Comparison of ENCODE assay signal across 8 mouse cellular contexts in genomic region chr11:3648964-3649841, GRCm38 (mm10). TPM values are rescaled to one million over a fixed set of nuclear protein-coding genes. Genes with fewer than 3 reads are reported as not detected.
DNase-seq lines count a peak whose midpoint lies in the region; ATAC-seq and TF ChIP-seq lines count a peak whose summit lies in the region.

Gene Morc2a (plus strand): TSS chr11:3649191.

- no peak for TF ChIP-seq EP300 in lung, postnatal 0 days (IDR thresholded peaks at IDR 0.05)

- peak; percentile 96 for DNase-seq in MN1 (ENCODE audit: low spot score)
- peak; percentile 96 for DNase-seq in cerebellum, adult 9-10 months
- DNase-seq in hindbrain, embryonic 10.5 days (ENCODE audit: low spot score): peak; percentile 98
- DNase-seq in layer of hippocampus, adult 9-11 months: peak; percentile 99
- peak; percentile 99 for DNase-seq in lung, postnatal 0 days (ENCODE audit: low spot score)
- DNase-seq in ovary, postnatal 14 days (ENCODE audit: low spot score): peak; percentile 88
- DNase-seq in thymus, postnatal 14 days: peak; percentile 97

- H3K27me3 ChIP-seq in hindbrain, embryonic 10.5 days (ENCODE audit: insufficient read depth, poor library complexity, severe bottlenecking): no peaks in the 10 kb centered on the region
- H3K27me3 ChIP-seq in lung, postnatal 0 days (replicated peaks; ENCODE audit: insufficient read depth, low read length): no peaks in the 10 kb centered on the region

- WGBS in hindbrain, embryonic 10.5 days: 2% methylated on average over 81 of the region's 81 CpGs
- WGBS in lung, postnatal 0 days: 2% methylated on average over 71 of the region's 81 CpGs

- peaks cover 27% of the 10 kb centered on the region for H3K4me1 ChIP-seq in hindbrain, embryonic 10.5 days (replicated peaks)
- H3K4me1 ChIP-seq in lung, postnatal 0 days (ENCODE audit: insufficient read depth, low read depth, low read length): peaks cover 8% of the 10 kb centered on the region; the same call in 1 of the 2 replicates

- peak within 1 kb of the TSS; percentile 77 for H3K4me2 ChIP-seq in lung, postnatal 0 days (replicated peaks; ENCODE audit: low read depth, low read length)

- ATAC-seq in frontal cortex, adult (ENCODE audit: low TSS enrichment): peak; percentile 96
- peak; percentile 98 for ATAC-seq in lung, postnatal 0 days

- H3K27ac ChIP-seq in hindbrain, embryonic 10.5 days: peak within 1 kb of the TSS; percentile 99
- H3K27ac ChIP-seq in lung, postnatal 0 days (ENCODE audit: low read length): peak within 1 kb of the TSS; percentile 96

- peak within 1 kb of the TSS; percentile 97 for H3K4me3 ChIP-seq in hindbrain, embryonic 10.5 days
- peak within 1 kb of the TSS; percentile 91 for H3K4me3 ChIP-seq in lung, postnatal 0 days (ENCODE audit: low read depth, low read length)

- TF ChIP-seq CTCF in lung, postnatal 0 days (IDR thresholded peaks at IDR 0.05): peak; percentile 60

- peaks cover 81% of the 10 kb centered on the region for H3K36me3 ChIP-seq in hindbrain, embryonic 10.5 days
- H3K36me3 ChIP-seq in lung, postnatal 0 days (ENCODE audit: insufficient read depth, low read length): peaks cover 8% of the 10 kb centered on the region

- peak within 1 kb of the TSS; percentile 99 for H3K9ac ChIP-seq in lung, postnatal 0 days (replicated peaks; ENCODE audit: low read depth)

- H3K9me3 ChIP-seq in hindbrain, embryonic 10.5 days: peaks cover 47% of the 10 kb centered on the region
- no peaks in the 10 kb centered on the region for H3K9me3 ChIP-seq in lung, postnatal 0 days (ENCODE audit: low read length)

RNA-seq across cellular contexts. Expression of gene Morc2a, which starts in this region (rescaled TPM):
- 38.4 and 40.8 TPM in 2 replicates for polyA plus RNA-seq in hindbrain, embryonic 10.5 days (2016; fragmentation: Nextera tagmentation; extraction: Ambion mirVana)
- 9.9 and 10.2 TPM in 2 replicates for polyA plus RNA-seq in lung, postnatal 0 days (2015; fragmentation: Nextera tagmentation; extraction: Ambion mirVana)

Comparison
In these comparisons a context has a peak if more than half of its experiments do, and no peak if none do; other contexts are left out.
1. Peak in every context shown above with its lines: DNase-seq, ATAC-seq, H3K4me3 ChIP-seq and H3K27ac ChIP-seq.